8 mouse cellular contexts compared by ENCODE assay signal in genomic region chr1:40789666-40790233, GRCm38 (mm10). TPM values are rescaled to one million over a fixed set of nuclear protein-coding genes. Genes with fewer than 3 reads are reported as not detected.
A peak's percentile ranks its signal among the peaks of the same experiment; 100 is the strongest.
DNase-seq lines count a peak whose midpoint lies in the region; ATAC-seq and TF ChIP-seq lines count a peak whose summit lies in the region.

No protein-coding gene starts in this region.

- intact Hi-C loops in gastrocnemius, postnatal 14 days (cut with DNase I; ENCODE audit: low total_unique reads), result no loop called here

- TF ChIP-seq EP300 in liver, embryonic 14.5 days (IDR thresholded peaks at IDR 0.05; ENCODE audit: low read depth), result no peak

- H3K4me3 ChIP-seq in hindbrain, embryonic 10.5 days, result peak overlapping the region; percentile 74
- H3K4me3 ChIP-seq in liver, embryonic 14.5 days (ENCODE audit: insufficient read depth in 1 of 2, low read depth in 2 of 2, low read length in 2 of 2), result peak overlapping the region; percentile 73 to 91

- no peaks in the 10 kb centered on the region for H3K36me3 ChIP-seq in hindbrain, embryonic 10.5 days
- no peaks in the 10 kb centered on the region for H3K36me3 ChIP-seq in liver, embryonic 14.5 days (replicated peaks; ENCODE audit: control insufficient read depth, insufficient read depth, low read depth)

- H3K27me3 ChIP-seq in hindbrain, embryonic 10.5 days (ENCODE audit: insufficient read depth, poor library complexity, severe bottlenecking), result no peaks in the 10 kb centered on the region
- H3K27me3 ChIP-seq in liver, embryonic 14.5 days (ENCODE audit: control insufficient read depth, insufficient read depth, low read length), result no peaks in the 10 kb centered on the region

- TF ChIP-seq CTCF in liver, embryonic 14.5 days (IDR thresholded peaks at IDR 0.05; ENCODE audit: low read depth), result no peak

- H3K4me1 ChIP-seq in hindbrain, embryonic 10.5 days (replicated peaks), result peaks cover 18% of the 10 kb centered on the region
- H3K4me1 ChIP-seq in liver, embryonic 14.5 days (replicated peaks; ENCODE audit: control insufficient read depth in 2 of 2, insufficient read depth in 2 of 2, low read length in 1 of 2), result peaks cover 0 to 9% of the 10 kb centered on the region in 2 experiments; a peak in 2 of 4 replicates

- ATAC-seq in common myeloid progenitor, adult 5-6 weeks (replicated peaks; ENCODE audit: low read depth, poor library complexity, severe bottlenecking), result peak; percentile 15; the same call in 1 of the 2 replicates
- no peak for ATAC-seq in liver, embryonic 14.5 days (ENCODE audit: insufficient read depth)
- no peak for ATAC-seq in inflammation-experienced regulatory T-cells, adult 6 months

- peak overlapping the region; percentile 76 for H3K4me2 ChIP-seq in liver, embryonic 14.5 days (ENCODE audit: low read depth)

- 45% methylated on average over 5 of the region's 5 CpGs for WGBS in hindbrain, embryonic 10.5 days
- WGBS in liver, embryonic 14.5 days (ENCODE audit: insufficient replicate concordance), result 46% methylated on average over 5 of the region's 5 CpGs

- peak overlapping the region; percentile 82; the same call in 1 of the 2 replicates for H3K27ac ChIP-seq in hindbrain, embryonic 10.5 days
- no peak overlapping the region for H3K27ac ChIP-seq in liver, embryonic 14.5 days

- no peaks in the 10 kb centered on the region for H3K9me3 ChIP-seq in hindbrain, embryonic 10.5 days
- no peaks in the 10 kb centered on the region for H3K9me3 ChIP-seq in liver, embryonic 14.5 days (ENCODE audit: control insufficient read depth, low read length)

- DNase-seq in heart, adult 11 months, result peak; percentile 82
- no peak for DNase-seq in heart, postnatal 4 days
- DNase-seq in hindbrain, embryonic 10.5 days (ENCODE audit: low spot score), result no peak
- no peak for DNase-seq in liver, embryonic 14.5 days (ENCODE audit: low read depth in 3 of 3, low spot score in 3 of 3)
- no peak for DNase-seq in adrenal gland, postnatal 25 days
- DNase-seq in gastrocnemius, postnatal 14 days, result no peak

- H3K9ac ChIP-seq in liver, embryonic 14.5 days (replicated peaks), result peak overlapping the region; percentile 70

RNA-seq across cellular contexts. Expression of gene Mfsd9, which starts 0.7 kb away (rescaled TPM):
- 1 to 10 TPM; 1.4 TPM for total RNA-seq in heart, postnatal 4 days (2021)
- 1.6 and 2.0 TPM in 2 replicates for total RNA-seq in common myeloid progenitor, adult 5-6 weeks (2017)
- 3.1 and 3.3 TPM in 2 replicates for polyA plus RNA-seq in hindbrain, embryonic 10.5 days (2016; fragmentation: Nextera tagmentation; extraction: Ambion mirVana)
- 0.36 and 0.37 TPM in 2 replicates for polyA plus RNA-seq in liver, embryonic 14.5 days (2012; rRNA removed)
- polyA plus RNA-seq in liver, embryonic 14.5 days (2014; fragmentation: Nextera tagmentation; extraction: Ambion mirVana), result 0.70 and 1.1 TPM in 2 replicates
- 2.9 and 5.3 TPM in 2 replicates for total RNA-seq in adrenal gland, postnatal 25 days (2021)
- total RNA-seq in gastrocnemius, postnatal 14 days (2021), result under 1 TPM; 0.33 to 0.59 TPM
- 1 to 10 TPM in 1 of 3 experiments, under 1 TPM in 2; 0.78 to 1.4 (median 0.83) TPM for polyA plus RNA-seq in inflammation-experienced regulatory T-cells, adult 6 months (2017; shearing (Covaris generic))

RNA-seq across cellular contexts. Expression of gene Tmem182, which starts 15.7 kb away (rescaled TPM):
- total RNA-seq in heart, postnatal 4 days (2021), result 100 to 1,000 TPM in 1 of 2 experiments, 10 to 100 TPM in 1; 99.0 to 101 TPM
- not detected in 2 replicates for total RNA-seq in common myeloid progenitor, adult 5-6 weeks (2017)
- not detected in 2 replicates for polyA plus RNA-seq in hindbrain, embryonic 10.5 days (2016; fragmentation: Nextera tagmentation; extraction: Ambion mirVana)
- polyA plus RNA-seq in liver, embryonic 14.5 days (2012; rRNA removed), result not detected in 2 replicates
- not detected in 2 replicates for polyA plus RNA-seq in liver, embryonic 14.5 days (2014; fragmentation: Nextera tagmentation; extraction: Ambion mirVana)
- 0.76 and 1.4 TPM in 2 replicates for total RNA-seq in adrenal gland, postnatal 25 days (2021)
- total RNA-seq in gastrocnemius, postnatal 14 days (2021), result 100 to 1,000 TPM; 181 to 201 TPM
- polyA plus RNA-seq in inflammation-experienced regulatory T-cells, adult 6 months (2017; shearing (Covaris generic)), result not detected

Comparison
In these comparisons a context has a peak if more than half of its experiments do, and no peak if none do; other contexts are left out.
1. RNA of gene Tmem182, which starts 15.7 kb away (total RNA-seq): 181 to 201 TPM in gastrocnemius, postnatal 14 days and 99.0 to 101 TPM in heart, postnatal 4 days; 0.76 to 1.4 TPM in adrenal gland, postnatal 25 days and not detected in common myeloid progenitor, adult 5-6 weeks; every median in the first group is over 10 times any median in the second.